ENCODE assay signal across 10 mouse cellular contexts in genomic region chr13:113693383-113693782, GRCm38 (mm10). TPM values are rescaled to one million over a fixed set of nuclear protein-coding genes. Genes with fewer than 3 reads are reported as not detected.
A peak's percentile ranks its signal among the peaks of the same experiment; 100 is the strongest.
DNase-seq lines count a peak whose midpoint lies in the region; ATAC-seq and TF ChIP-seq lines count a peak whose summit lies in the region.
"Had no signal": no experiment of that assay in that cellular context is flagged by ENCODE, and none has a peak within 500 bp of the region (broad histone marks: within the 10 kb centered on the region; RNA-seq: fewer than 3 reads in every experiment).

No protein-coding gene starts in this region.

- no peak overlapping the region for H3K9ac ChIP-seq in hindbrain, embryonic 11.5 days (ENCODE audit: low read depth, low read length)
- H3K9ac ChIP-seq in hindbrain, embryonic 13.5 days, result no peak overlapping the region
- H3K9ac ChIP-seq: embryonic facial prominence, embryonic 13.5 days; liver, embryonic 15.5 days had no signal

- H3K9me3 ChIP-seq in hindbrain, embryonic 11.5 days (ENCODE audit: control insufficient read depth, low read length), result no peaks in the 10 kb centered on the region; the same call in 1 of the 2 replicates
- H3K9me3 ChIP-seq in hindbrain, embryonic 13.5 days, result no peaks in the 10 kb centered on the region
- H3K9me3 ChIP-seq: liver, embryonic 15.5 days had no signal

- no peak for TF ChIP-seq POLR2A in bone marrow macrophage, adult 2 months (IDR thresholded peaks at IDR 0.05; ENCODE audit: borderline replicate concordance, low read depth, low read length)

- peak; percentile 61 for DNase-seq in hindbrain, embryonic 11.5 days (ENCODE audit: low spot score)
- peak; percentile 17 to 32 for DNase-seq in CD8-positive naive resting alpha-beta T cell, adult 2 months (ENCODE audit: low read depth in 2 of 2, low spot score in 2 of 2)
- peak; percentile 63 for DNase-seq in kidney, postnatal 14 days
- peak; percentile 52 for DNase-seq in thymus, postnatal 4 days

- ATAC-seq in hindbrain, embryonic 11.5 days (ENCODE audit: low FRiP score), result no peak
- no peak for ATAC-seq in hindbrain, embryonic 13.5 days (ENCODE audit: low FRiP score)
- 0 out of 2 replicates have a peak, but pooled peaks have one; percentile 73 for ATAC-seq in erythroblast, adult 5-6 weeks (replicated peaks; ENCODE audit: low FRiP score, poor library complexity, severe bottlenecking)
- ATAC-seq in megakaryocyte, adult 5-6 weeks (ENCODE audit: poor library complexity, severe bottlenecking), result peak; percentile 90

- no peak overlapping the region for H3K27ac ChIP-seq in hindbrain, embryonic 11.5 days (ENCODE audit: low read depth, low read length)
- no peak overlapping the region for H3K27ac ChIP-seq in hindbrain, embryonic 13.5 days
- no peak overlapping the region for H3K27ac ChIP-seq in bone marrow macrophage, adult 2 months (ENCODE audit: insufficient read depth, low read depth, low read length)
- H3K27ac ChIP-seq: embryonic facial prominence, embryonic 13.5 days; liver, embryonic 15.5 days had no signal

- peak; percentile 28; the same call in 1 of the 2 replicates for TF ChIP-seq CTCF in bone marrow macrophage, adult 2 months (IDR thresholded peaks at IDR 0.05; ENCODE audit: low read depth, low read length)

- H3K36me3 ChIP-seq in hindbrain, embryonic 11.5 days (ENCODE audit: control insufficient read depth, insufficient read depth, low read length), result no peaks in the 10 kb centered on the region
- no peaks in the 10 kb centered on the region for H3K36me3 ChIP-seq in hindbrain, embryonic 13.5 days
- H3K36me3 ChIP-seq: embryonic facial prominence, embryonic 13.5 days; liver, embryonic 15.5 days had no signal

- H3K4me2 ChIP-seq in hindbrain, embryonic 11.5 days (replicated peaks; ENCODE audit: low read depth, low read length), result no peak overlapping the region
- H3K4me2 ChIP-seq in hindbrain, embryonic 13.5 days, result no peak overlapping the region
- H3K4me2 ChIP-seq: embryonic facial prominence, embryonic 13.5 days; liver, embryonic 15.5 days had no signal

- 21% methylated on average over 6 of the region's 6 CpGs for WGBS in hindbrain, embryonic 11.5 days
- WGBS in hindbrain, embryonic 13.5 days, result 19% methylated on average over 6 of the region's 6 CpGs

- H3K4me1 ChIP-seq in hindbrain, embryonic 11.5 days (replicated peaks; ENCODE audit: control insufficient read depth, insufficient read depth, low read length), result no peaks in the 10 kb centered on the region
- H3K4me1 ChIP-seq in hindbrain, embryonic 13.5 days (replicated peaks), result 0 out of 2 replicates have a peak, but pooled peaks cover 8% of the 10 kb centered on the region
- H3K4me1 ChIP-seq in bone marrow macrophage, adult 2 months (ENCODE audit: control insufficient read depth, insufficient read depth, low read length), result no peaks in the 10 kb centered on the region

- H3K27me3 ChIP-seq in hindbrain, embryonic 11.5 days (ENCODE audit: control insufficient read depth, insufficient read depth, low read length), result no peaks in the 10 kb centered on the region
- no peaks in the 10 kb centered on the region for H3K27me3 ChIP-seq in hindbrain, embryonic 13.5 days
- H3K27me3 ChIP-seq: embryonic facial prominence, embryonic 13.5 days; liver, embryonic 15.5 days had no signal

- H3K4me3 ChIP-seq in hindbrain, embryonic 11.5 days (ENCODE audit: low read depth, low read length), result no peak overlapping the region
- H3K4me3 ChIP-seq in hindbrain, embryonic 13.5 days, result no peak overlapping the region
- no peak overlapping the region for H3K4me3 ChIP-seq in bone marrow macrophage, adult 2 months (ENCODE audit: insufficient read depth, low read length)
- H3K4me3 ChIP-seq: embryonic facial prominence, embryonic 13.5 days; liver, embryonic 15.5 days had no signal

RNA-seq across cellular contexts. Expression of gene Hspb3, which starts 29.9 kb away (rescaled TPM):
- polyA plus RNA-seq in hindbrain, embryonic 11.5 days (2014; fragmentation: Nextera tagmentation; extraction: Ambion mirVana), result not detected in 2 replicates
- polyA plus RNA-seq in hindbrain, embryonic 13.5 days (2015; fragmentation: Nextera tagmentation; extraction: Ambion mirVana), result 0.35 TPM in 1 of 2 replicates, not detected in the other
- not detected in 2 replicates for polyA plus RNA-seq in bone marrow macrophage, adult 2 months (2012; ENCODE audit: insufficient read depth, insufficient read length, missing spikeins)
- not detected in 2 replicates for total RNA-seq in erythroblast, adult 5-6 weeks (2015; ENCODE audit: low replicate concordance)
- not detected in 2 replicates for total RNA-seq in erythroblast, adult 5-6 weeks (2017; ENCODE audit: low replicate concordance)
- not detected in 2 replicates for total RNA-seq in megakaryocyte, adult 5-6 weeks (2015)
- total RNA-seq in megakaryocyte, adult 5-6 weeks (2017), result not detected in 2 replicates

Comparison
In these comparisons a context has a peak if more than half of its experiments do, and no peak if none do; other contexts are left out.
1. ATAC-seq: peak in erythroblast, adult 5-6 weeks (single experiment) and megakaryocyte, adult 5-6 weeks (single experiment); none in hindbrain, embryonic 11.5 days (single experiment) and hindbrain, embryonic 13.5 days (single experiment).
2. Peak in every context shown above with its lines, with median percentiles within 50 percentile points of each other: DNase-seq.